In the genomic region with DNA sequence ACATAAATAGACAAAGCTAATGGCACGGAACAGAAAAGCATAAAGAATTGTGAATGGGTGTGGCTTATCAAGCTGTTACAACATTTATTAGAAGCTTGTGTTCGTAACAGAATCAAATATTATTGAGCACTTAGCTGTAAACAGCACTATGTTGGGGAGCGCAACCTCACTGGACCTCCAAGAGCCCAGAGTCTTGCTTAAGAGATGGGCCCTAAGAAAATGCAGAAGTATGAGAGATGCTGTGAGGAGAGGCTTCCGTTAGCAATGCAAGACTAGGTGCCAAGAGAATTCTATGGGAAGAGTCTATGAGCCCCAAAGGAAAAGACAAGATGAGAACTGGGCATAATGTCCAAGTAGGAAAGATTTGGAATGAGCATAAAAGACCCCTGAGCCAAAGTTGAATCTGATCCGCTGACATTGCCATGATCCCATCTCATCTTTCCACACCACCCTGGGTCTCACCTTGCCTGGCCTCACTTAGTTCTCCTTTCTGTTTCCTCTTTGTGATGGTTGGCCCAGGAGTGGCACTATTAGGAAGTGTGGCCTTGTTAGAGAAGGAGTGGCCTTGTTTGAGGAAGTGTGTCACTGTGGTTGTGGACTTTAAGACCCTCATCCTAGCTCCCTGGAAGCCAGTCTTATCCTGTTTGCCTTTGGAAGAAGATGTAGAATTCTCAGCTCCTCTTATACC, we compare ENCODE assay signal across 15 mouse cellular contexts.
"Had no signal": no experiment of that assay in that cellular context is flagged by ENCODE, and none has a peak within 500 bp of the region (broad histone marks: within the 10 kb centered on the region; RNA-seq: fewer than 3 reads in every experiment).

No protein-coding gene starts in this region.

- H3K27ac ChIP-seq: limb, embryonic 13.5 days; liver, embryonic 15.5 days; midbrain, embryonic 12.5 days had no signal

- H3K4me1 ChIP-seq: liver, embryonic 15.5 days; midbrain, embryonic 12.5 days had no signal

- ATAC-seq: intestine, embryonic 16.5 days; midbrain, embryonic 16.5 days had no signal

- H3K4me3 ChIP-seq: limb, embryonic 13.5 days; liver, embryonic 15.5 days; midbrain, embryonic 12.5 days; myocyte had no signal

- H3K9me3 ChIP-seq: limb, embryonic 13.5 days; liver, embryonic 15.5 days; midbrain, embryonic 12.5 days had no signal

- H3K27me3 ChIP-seq: limb, embryonic 13.5 days; liver, embryonic 15.5 days; midbrain, embryonic 12.5 days had no signal

- DNase-seq: kidney, adult 8-10 months; kidney, postnatal 25 days; layer of hippocampus, adult 9-11 months; layer of hippocampus, postnatal 36 days; left cerebral cortex, postnatal 4 days; lung, postnatal 4 days; retina, postnatal 1 day; right cerebral cortex, postnatal 4 days; thymus, postnatal 14 days had no signal

- H3K9ac ChIP-seq: limb, embryonic 13.5 days; liver, embryonic 15.5 days; midbrain, embryonic 12.5 days had no signal

- H3K36me3 ChIP-seq: limb, embryonic 13.5 days; liver, embryonic 15.5 days; midbrain, embryonic 12.5 days had no signal
